Mouse (Mus musculus) embryonic facial prominence, embryonic 12.5 days (tissue): ENCODE data around the gene Adgre5. TPM values are rescaled to one million over a fixed set of nuclear protein-coding genes. Genes with fewer than 3 reads are reported as not detected.

ENCODE experiments used
- ATAC-seq: fragments of 200-750 bp; cut with Nextera tagmentation; 2 replicates; pipeline ENCODE4 v1.8.0; 2017; ENCODE audit not compliant: insufficient number of reproducible peaks, insufficient read depth, low FRiP score, low TSS enrichment
- H3K27ac ChIP-seq: fragments of 300-500 bp; sonication (generic); 2 replicates; pipeline ENCODE4 v1.5.1; 2016; ENCODE audit warnings: mild to moderate bottlenecking
- H3K27me3 ChIP-seq: fragments of 300-500 bp; sonication (generic); 2 replicates; pipeline ENCODE4 v1.6.1; 2016; ENCODE audit warnings: mild to moderate bottlenecking, moderate library complexity
- H3K36me3 ChIP-seq: fragments of 300-500 bp; sonication (generic); 2 replicates; pipeline ENCODE4 v1.6.1; 2016; ENCODE audit warnings: mild to moderate bottlenecking
- H3K4me1 ChIP-seq: fragments of 300-500 bp; sonication (generic); 2 replicates; pipeline ENCODE4 v1.6.1; 2016
- H3K4me2 ChIP-seq: fragments of 300-500 bp; sonication (generic); replicated peaks from 2 replicates; pipeline ENCODE4 v1.6.1; 2016; ENCODE audit warnings: mild to moderate bottlenecking, moderate library complexity
- H3K4me3 ChIP-seq: fragments of 300-500 bp; sonication (generic); 2 replicates; pipeline ENCODE4 v1.5.1; 2016; ENCODE audit warnings: mild to moderate bottlenecking
- H3K9ac ChIP-seq: fragments of 300-500 bp; sonication (generic); 2 replicates; pipeline ENCODE4 v1.6.1; 2016; ENCODE audit warnings: mild to moderate bottlenecking, moderate library complexity
- H3K9me3 ChIP-seq: fragments of 300-500 bp; sonication (generic); 2 replicates; pipeline ENCODE4 v1.6.1; 2016; ENCODE audit warnings: mild to moderate bottlenecking, moderate library complexity
- WGBS: fragments of 180-500 bp; shearing (Covaris S2); methylation state at CpG from one replicate; pipeline ENCODE4 v1.1.7; 2016; 5-methylcytosine and 5-hydroxymethylcytosine counted together
- polyA plus RNA-seq: library from polyadenylated mRNA; unstranded; fragments of >200 nt; fragmentation: Nextera tagmentation; extraction: Ambion mirVana; gene quantifications from 2 replicates; pipeline ENCODE4 v1.2.1, GENCODE M21; 2016

Gene Adgre5
- polyA plus RNA-seq, 1 experiment from 2014 or later: 26.0 TPM

DNA sequence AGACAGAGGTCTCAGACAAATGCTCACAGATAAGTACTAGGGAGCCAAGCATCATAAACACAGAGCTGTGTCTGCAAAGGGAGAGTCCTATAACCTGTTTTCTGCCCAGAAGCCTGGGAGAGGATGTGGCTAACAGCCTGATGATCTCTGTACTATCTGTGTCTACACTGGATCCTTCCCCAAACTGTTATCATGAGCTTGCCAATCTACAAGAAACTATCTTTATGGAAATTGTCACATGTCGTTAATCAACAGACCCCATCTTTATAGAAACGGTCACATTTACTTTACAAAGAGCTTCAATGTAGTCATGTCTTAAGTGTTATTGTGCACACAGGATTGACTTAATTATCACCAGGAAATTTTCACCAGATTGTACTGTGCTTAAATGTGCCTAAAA lies 29.5 kb upstream of the Adgre5 start:
- H3K36me3 ChIP-seq: no peaks in the 10 kb centered on the region
- WGBS: 85% methylated on average over 2 of the region's 2 CpGs
- H3K9me3 ChIP-seq: no peaks in the 10 kb centered on the region
- ATAC-seq: no peak
- H3K4me2 ChIP-seq: no peak overlapping the region
- H3K4me3 ChIP-seq: no peak overlapping the region
- no peaks in the 10 kb centered on the region for H3K27me3 ChIP-seq
- H3K4me1 ChIP-seq: no peaks in the 10 kb centered on the region
- no peak overlapping the region for H3K9ac ChIP-seq
- no peak overlapping the region for H3K27ac ChIP-seq

GRCm38 (mm10) chr8:83769720-83770119 lies 28.6 kb upstream of the Adgre5 start:
- no peak for ATAC-seq
- no peak overlapping the region for H3K9ac ChIP-seq
- H3K36me3 ChIP-seq: no peaks in the 10 kb centered on the region
- H3K4me1 ChIP-seq: no peaks in the 10 kb centered on the region
- H3K9me3 ChIP-seq: no peaks in the 10 kb centered on the region
- H3K4me2 ChIP-seq: no peak overlapping the region
- H3K27me3 ChIP-seq: no peaks in the 10 kb centered on the region
- no peak overlapping the region for H3K4me3 ChIP-seq
- 76% methylated on average over 7 of the region's 7 CpGs for WGBS
- no peak overlapping the region for H3K27ac ChIP-seq

DNA sequence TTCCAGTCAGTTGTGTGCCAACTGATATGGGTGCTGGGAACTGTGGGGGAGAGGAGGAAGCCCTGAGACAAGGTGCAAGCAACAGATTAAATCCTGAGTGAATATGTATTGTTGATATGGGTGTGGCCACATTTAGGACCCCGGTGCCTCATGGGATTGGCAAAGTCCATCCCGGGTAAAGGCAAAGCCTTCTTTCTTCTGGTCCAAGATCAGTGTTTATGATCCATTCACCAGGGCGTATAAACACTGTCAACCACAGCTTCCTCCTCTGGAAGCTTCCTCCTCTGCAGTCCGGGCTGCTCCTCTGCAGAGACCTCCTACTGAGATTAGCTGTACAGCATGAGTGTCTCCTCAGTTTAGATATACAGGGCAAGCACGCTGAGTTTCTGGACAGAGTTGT lies 27.4 kb upstream of the Adgre5 start:
- Histone ChIP-seq H3K4me3 (no peak overlapping the region), H3K4me2 (no peak overlapping the region), H3K27ac (no peak overlapping the region), H3K27me3 (no peaks in the 10 kb centered on the region), H3K4me1 (no peaks in the 10 kb centered on the region), H3K9ac (no peak overlapping the region), H3K9me3 (no peaks in the 10 kb centered on the region), H3K36me3 (no peaks in the 10 kb centered on the region)
- WGBS: 61% methylated on average over 5 of the region's 5 CpGs
- ATAC-seq: no peak

DNA sequence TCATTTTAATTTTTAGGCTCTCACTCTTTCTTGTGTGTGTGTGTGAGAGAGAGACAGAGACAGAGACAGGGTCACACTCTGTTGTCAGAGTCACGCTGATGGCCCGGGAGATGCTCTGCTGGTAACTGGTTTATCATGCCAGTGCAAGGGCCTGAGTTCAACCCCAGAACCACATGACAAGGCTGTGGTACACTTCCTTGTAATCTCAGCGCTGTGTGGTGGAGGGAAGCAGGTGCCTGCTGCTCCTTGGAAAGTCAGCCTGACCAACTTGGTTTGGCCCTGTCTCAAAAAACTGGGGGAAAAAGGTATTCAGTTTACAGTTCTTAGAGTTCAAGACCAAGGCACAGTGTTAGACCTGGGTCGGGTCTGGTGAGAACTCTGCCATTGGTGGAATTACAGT lies 26.3 kb upstream of the Adgre5 start:
- Histone ChIP-seq H3K4me2 (no peak overlapping the region), H3K4me1 (no peaks in the 10 kb centered on the region), H3K9me3 (no peaks in the 10 kb centered on the region), H3K27me3 (no peaks in the 10 kb centered on the region), H3K4me3 (no peak overlapping the region), H3K9ac (no peak overlapping the region), H3K27ac (no peak overlapping the region), H3K36me3 (no peaks in the 10 kb centered on the region)
- ATAC-seq: no peak
- WGBS: 87% methylated on average over 4 of the region's 4 CpGs

DNA sequence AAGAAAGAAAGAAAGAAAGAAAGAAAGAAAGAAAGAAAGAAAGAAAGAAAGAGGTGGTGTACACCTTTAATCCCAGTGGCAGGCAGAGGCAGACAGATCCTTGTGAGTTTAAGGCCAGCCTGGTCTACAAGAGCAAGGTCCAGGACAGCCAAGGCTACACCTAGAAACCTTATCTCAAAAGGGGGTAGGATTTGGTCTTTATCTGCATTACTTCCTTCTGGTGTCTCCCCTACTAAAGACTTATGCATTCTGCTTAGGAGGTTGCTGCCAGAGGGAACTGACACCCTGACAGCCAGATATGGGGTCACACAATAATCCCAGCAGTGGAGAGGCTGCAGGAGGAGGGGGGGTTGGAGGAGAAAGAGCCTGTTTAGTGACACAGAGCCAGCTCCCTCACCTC lies 24.5 kb upstream of the Adgre5 start:
- H3K9ac ChIP-seq: no peak overlapping the region
- no peak overlapping the region for H3K4me3 ChIP-seq
- no peaks in the 10 kb centered on the region for H3K4me1 ChIP-seq
- H3K4me2 ChIP-seq: no peak overlapping the region
- no peaks in the 10 kb centered on the region for H3K27me3 ChIP-seq
- no peaks in the 10 kb centered on the region for H3K36me3 ChIP-seq
- no peak overlapping the region for H3K27ac ChIP-seq
- no peaks in the 10 kb centered on the region for H3K9me3 ChIP-seq
- ATAC-seq: no peak

- H3K9ac ChIP-seq: no peak overlapping the region
- WGBS: 86% methylated on average over 2 of the region's 2 CpGs
- H3K27ac ChIP-seq: no peak overlapping the region
- H3K4me1 ChIP-seq: no peaks in the 10 kb centered on the region
- H3K4me3 ChIP-seq: no peak overlapping the region
- H3K9me3 ChIP-seq: no peaks in the 10 kb centered on the region
- no peaks in the 10 kb centered on the region for H3K36me3 ChIP-seq
- H3K27me3 ChIP-seq: no peaks in the 10 kb centered on the region
- H3K4me2 ChIP-seq: no peak overlapping the region
- ATAC-seq: no peak
Measured at GRCm38 (mm10) chr8:83764717-83765116, 23.6 kb upstream of the Adgre5 start.

- Histone ChIP-seq H3K27ac (no peak overlapping the region), H3K36me3 (no peaks in the 10 kb centered on the region), H3K27me3 (no peaks in the 10 kb centered on the region), H3K4me1 (no peaks in the 10 kb centered on the region), H3K9me3 (no peaks in the 10 kb centered on the region), H3K4me3 (no peak overlapping the region), H3K9ac (no peak overlapping the region), H3K4me2 (no peak overlapping the region)
- 93% methylated on average over 8 of the region's 8 CpGs for WGBS
- ATAC-seq: no peak
Measured at GRCm38 (mm10) chr8:83764116-83764515, 23.0 kb upstream of the Adgre5 start.

DNA sequence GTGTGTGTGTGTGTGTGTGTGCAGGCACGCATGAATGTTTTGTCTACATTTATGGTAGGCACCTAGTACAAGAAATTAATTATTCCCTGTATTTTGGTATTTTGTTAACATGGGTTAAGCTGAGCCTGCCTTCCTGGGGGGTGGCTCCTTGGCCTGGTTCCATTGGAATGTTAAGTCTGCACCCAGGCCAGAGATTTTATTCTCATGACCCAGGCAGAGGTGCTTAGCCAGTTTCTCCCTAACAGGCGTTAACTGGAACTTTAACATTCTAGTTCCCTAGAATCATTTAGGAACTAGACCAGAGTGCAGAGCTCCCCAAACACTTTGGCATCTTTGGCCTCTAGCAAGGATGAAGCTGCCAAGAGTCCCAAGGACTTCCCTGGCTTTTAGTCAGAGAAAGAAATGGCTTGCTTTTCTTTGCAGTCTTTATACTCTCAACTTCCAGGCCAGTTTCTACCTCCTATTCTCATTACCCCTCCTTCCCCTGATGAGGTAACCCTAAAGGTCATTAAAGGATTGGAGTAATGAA lies 18.2 kb upstream of the Adgre5 start:
- Histone ChIP-seq H3K36me3 (no peaks in the 10 kb centered on the region), H3K9ac (no peak overlapping the region), H3K27ac (no peak overlapping the region), H3K9me3 (no peaks in the 10 kb centered on the region), H3K27me3 (no peaks in the 10 kb centered on the region), H3K4me1 (no peaks in the 10 kb centered on the region), H3K4me2 (no peak overlapping the region), H3K4me3 (no peak overlapping the region)
- 69% methylated on average over 2 of the region's 2 CpGs for WGBS
- ATAC-seq: no peak

- no peaks in the 10 kb centered on the region for H3K9me3 ChIP-seq
- no peak overlapping the region for H3K9ac ChIP-seq
- H3K27me3 ChIP-seq: no peaks in the 10 kb centered on the region
- no peak overlapping the region for H3K4me3 ChIP-seq
- no peaks in the 10 kb centered on the region for H3K36me3 ChIP-seq
- no peak overlapping the region for H3K4me2 ChIP-seq
- 65% methylated on average over 5 of the region's 5 CpGs for WGBS
- H3K4me1 ChIP-seq: no peaks in the 10 kb centered on the region
- no peak for ATAC-seq
- no peak overlapping the region for H3K27ac ChIP-seq
Measured at GRCm38 (mm10) chr8:83758298-83758697, 17.2 kb upstream of the Adgre5 start.

GRCm38 (mm10) chr8:83757084-83757607 lies 16.0 kb upstream of the Adgre5 start:
- no peak for ATAC-seq
- H3K27ac ChIP-seq: no peak overlapping the region
- WGBS: 75% methylated on average over 6 of the region's 6 CpGs
- no peak overlapping the region for H3K4me3 ChIP-seq
- H3K9me3 ChIP-seq: no peaks in the 10 kb centered on the region
- no peaks in the 10 kb centered on the region for H3K4me1 ChIP-seq
- no peaks in the 10 kb centered on the region for H3K27me3 ChIP-seq
- H3K4me2 ChIP-seq: no peak overlapping the region
- H3K36me3 ChIP-seq: no peaks in the 10 kb centered on the region
- H3K9ac ChIP-seq: no peak overlapping the region

GRCm38 (mm10) chr8:83756273-83756672 lies 15.1 kb upstream of the Adgre5 start:
- WGBS: 92% methylated on average over 3 of the region's 3 CpGs

DNA sequence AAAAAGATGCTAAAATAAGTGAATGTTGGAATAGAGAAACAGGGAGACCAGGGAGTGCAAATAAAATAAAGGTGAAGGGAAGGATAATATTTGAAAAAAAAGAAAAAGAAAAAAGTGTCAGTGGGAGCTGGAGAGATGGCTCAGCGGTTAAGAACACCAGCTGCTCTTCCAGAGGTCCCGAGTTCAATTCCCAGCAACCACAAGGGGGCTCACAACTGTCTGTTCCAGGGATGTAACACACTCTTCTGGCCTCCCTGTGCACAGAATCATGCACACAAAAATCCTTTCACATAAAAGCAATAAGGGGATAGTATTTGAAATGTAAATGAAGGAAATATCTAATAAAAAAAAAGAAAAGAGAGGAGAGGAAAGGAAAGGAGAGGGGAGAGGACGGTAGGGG lies 13.0 kb upstream of the Adgre5 start:
- Histone ChIP-seq H3K9me3 (no peaks in the 10 kb centered on the region), H3K4me2 (no peak overlapping the region), H3K36me3 (no peaks in the 10 kb centered on the region), H3K27me3 (no peaks in the 10 kb centered on the region), H3K27ac (no peak overlapping the region), H3K4me3 (no peak overlapping the region), H3K9ac (no peak overlapping the region), H3K4me1 (no peaks in the 10 kb centered on the region)
- 37% methylated on average over 3 of the region's 3 CpGs for WGBS
- no peak for ATAC-seq

More at GRCm38 (mm10) chr8:83756273-83756672, 15.1 kb upstream of the Adgre5 start:
- Histone ChIP-seq H3K27ac (no peak overlapping the region), H3K4me2 (no peak overlapping the region), H3K9ac (no peak overlapping the region), H3K9me3 (no peaks in the 10 kb centered on the region), H3K27me3 (no peaks in the 10 kb centered on the region), H3K4me3 (no peak overlapping the region), H3K36me3 (no peaks in the 10 kb centered on the region), H3K4me1 (no peaks in the 10 kb centered on the region)
- no peak for ATAC-seq

DNA sequence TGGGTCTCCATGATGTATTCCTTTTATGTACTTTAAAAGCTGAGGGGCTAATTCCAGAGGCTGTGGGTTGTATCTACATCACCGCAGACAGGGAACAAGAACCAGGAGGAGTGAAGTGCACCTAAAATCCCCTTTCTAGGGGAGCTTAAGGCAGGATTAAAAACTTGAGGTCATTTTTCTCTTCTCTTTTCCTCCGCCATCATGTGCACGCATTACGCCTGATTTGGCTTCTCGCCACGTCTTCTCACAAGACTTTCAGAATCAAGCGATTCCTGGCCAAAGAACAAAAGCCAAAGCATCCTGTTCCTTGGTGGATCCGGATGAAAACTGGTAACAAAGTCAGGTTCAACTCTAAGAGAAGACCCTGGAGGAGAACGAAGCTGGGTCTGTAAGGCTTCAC lies 8.1 kb upstream of the Adgre5 start:
- no peak for ATAC-seq
- H3K36me3 ChIP-seq: no peaks in the 10 kb centered on the region
- H3K27me3 ChIP-seq: peaks cover 16% of the 10 kb centered on the region
- H3K4me3 ChIP-seq: no peak overlapping the region
- no peak overlapping the region for H3K9ac ChIP-seq
- 94% methylated on average over 9 of the region's 9 CpGs for whole genome bisulfite sequencing
- no peak overlapping the region for H3K27ac ChIP-seq
- H3K4me2 ChIP-seq: no peak overlapping the region
- H3K9me3 ChIP-seq: no peaks in the 10 kb centered on the region
- H3K4me1 ChIP-seq: peaks cover 12% of the 10 kb centered on the region; the same call in 1 of the 2 replicates
